Mouse (Mus musculus) layer of hippocampus, postnatal 36 days (tissue): ENCODE data around the gene Casq1. TPM values are rescaled to one million over a fixed set of nuclear protein-coding genes. Genes with fewer than 3 reads are reported as not detected.
A peak's percentile ranks its signal among the peaks of the same experiment; 100 is the strongest.

Experiments used
- DNase-seq, 2 experiments: peaks; one replicate each; pipeline ENCODE4 v3.0.0; 2022
- total RNA-seq, 2 experiments: library from RNA; stranded (reverse); gene quantifications; 2 replicates each; pipeline ENCODE4 v1.2.3; 2021

The Casq1 gene
- total RNA-seq, 2 experiments from 2014 or later, result 0.87 TPM; not detected in 1

GRCm38 (mm10) chr1:172206141-172206917 lies 13.3 kb downstream of the Casq1 start, which contains the start of gene Pea15a:
Gene Pea15a (minus strand): TSS chr1:172206804.
- DNase-seq, result peak; percentile 82 to 84

GRCm38 (mm10) chr1:172205741-172206087 lies 14.0 kb downstream of the Casq1 start:
- DNase-seq, result no peak

- no peak for DNase-seq
Observed at GRCm38 (mm10) chr1:172204814-172205740, 14.6 kb downstream of the Casq1 start.

- DNase-seq, result no peak
Observed at GRCm38 (mm10) chr1:172204033-172204813, 15.4 kb downstream of the Casq1 start.

GRCm38 (mm10) chr1:172203566-172203965 lies 16.1 kb downstream of the Casq1 start:
- no peak for DNase-seq

GRCm38 (mm10) chr1:172202894-172203522 lies 16.7 kb downstream of the Casq1 start:
- DNase-seq, result no peak

GRCm38 (mm10) chr1:172201967-172202880 lies 17.4 kb downstream of the Casq1 start:
- DNase-seq, result no peak

GRCm38 (mm10) chr1:172200871-172201447 lies 18.7 kb downstream of the Casq1 start:
- peak; percentile 72 to 79 for DNase-seq

GRCm38 (mm10) chr1:172200161-172200560 lies 19.5 kb downstream of the Casq1 start:
- no peak for DNase-seq

- DNase-seq, result no peak
Observed at GRCm38 (mm10) chr1:172198996-172199395, 20.7 kb downstream of the Casq1 start.

GRCm38 (mm10) chr1:172198316-172198715 lies 21.4 kb downstream of the Casq1 start:
- DNase-seq, result peak in 1 of 2 experiments; percentile 1

- DNase-seq, result peak in 1 of 2 experiments; percentile 1
Observed at GRCm38 (mm10) chr1:172197851-172198250, 21.8 kb downstream of the Casq1 start.

- DNase-seq, result no peak
Observed at GRCm38 (mm10) chr1:172197146-172197545, 22.5 kb downstream of the Casq1 start.

- DNase-seq, result peak in 1 of 2 experiments; percentile 3
Observed at GRCm38 (mm10) chr1:172194435-172194834, 25.2 kb downstream of the Casq1 start.

- no peak for DNase-seq
Observed at GRCm38 (mm10) chr1:172192217-172192616, 27.5 kb downstream of the Casq1 start.

GRCm38 (mm10) chr1:172191578-172191977 lies 28.1 kb downstream of the Casq1 start:
- no peak for DNase-seq

- DNase-seq, result no peak
Observed at GRCm38 (mm10) chr1:172188891-172189290, 30.8 kb downstream of the Casq1 start.

GRCm38 (mm10) chr1:172186401-172187289 lies 33.0 kb downstream of the Casq1 start:
- no peak for DNase-seq

- DNase-seq, result no peak
Observed at GRCm38 (mm10) chr1:172183915-172184314, 35.8 kb downstream of the Casq1 start.
